Mouse (Mus musculus) embryonic fibroblast, embryonic 13.5 days (primary cell): Measurements from ENCODE around the gene Cracr2b.

ENCODE experiments used
- CTCF ChIP-seq: IDR thresholded peaks from 2 replicates; pipeline ENCODE4 v1.5.1; 2011; ENCODE audit warnings: mild to moderate bottlenecking, control low read depth, low read length, moderate library complexity, borderline replicate concordance; ENCODE audit not compliant: insufficient read depth
- POLR2A ChIP-seq: IDR thresholded peaks from 2 replicates; pipeline ENCODE4 v1.6.1; 2011; ENCODE audit warnings: low read depth, mild to moderate bottlenecking, control low read depth, low read length, moderate library complexity

DNA sequence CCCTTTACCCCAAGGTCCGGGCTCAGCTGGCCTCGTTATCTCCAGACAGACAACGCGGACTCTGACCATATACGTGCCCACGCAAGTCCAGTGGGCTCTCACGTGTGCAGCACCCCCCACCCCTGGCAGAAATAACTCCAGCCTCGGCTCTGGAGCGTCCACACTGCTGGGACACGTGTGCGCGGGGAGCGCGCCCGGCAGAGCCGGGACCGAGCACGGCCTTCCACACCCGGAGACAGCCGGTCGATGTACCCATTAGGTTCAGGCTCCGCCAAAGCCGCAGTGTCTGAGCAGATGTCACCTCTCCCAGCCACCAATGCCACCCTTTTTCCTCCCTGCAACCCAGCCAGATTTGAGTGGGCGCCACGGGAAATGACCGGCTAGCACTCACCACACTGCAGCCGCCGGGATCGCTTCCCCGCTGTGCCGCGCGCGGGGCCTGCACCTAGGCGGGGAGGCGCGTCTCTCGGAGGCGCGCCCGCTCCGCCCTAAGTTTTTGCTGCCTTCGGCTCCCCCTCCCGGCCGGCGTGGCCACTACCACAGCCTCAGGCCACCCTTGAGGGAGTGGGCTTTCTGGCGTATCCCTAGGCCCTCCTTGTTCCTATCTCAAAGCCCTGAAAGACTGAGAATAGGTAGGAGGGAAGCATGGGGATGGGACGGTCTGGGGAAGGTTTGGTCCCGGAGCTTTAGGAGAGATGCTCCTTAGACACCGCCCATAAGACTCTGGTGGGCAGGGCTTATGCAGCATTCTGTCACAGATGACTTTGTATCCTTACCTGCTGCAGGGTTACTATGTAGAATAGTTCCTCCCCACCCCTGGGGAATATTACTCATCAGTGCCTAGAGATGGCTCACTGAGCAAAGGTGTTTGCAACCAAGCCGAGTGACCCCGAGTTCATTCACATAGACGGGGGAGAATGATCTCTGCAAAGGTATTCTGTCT is 23.4 kb upstream of the Cracr2b start, which contains the start of gene Slc25a22:
- TF ChIP-seq CTCF (0 out of 2 replicates have a peak, but pooled peaks have one; percentile 26), POLR2A (peak; percentile 83)
